Mouse (Mus musculus) ES-E14 (cell line): ENCODE data around the gene Fam111a. TPM values are rescaled to one million over a fixed set of nuclear protein-coding genes. Genes with fewer than 3 reads are reported as not detected.

ENCODE experiments used
- DNase-seq: peaks from one replicate; pipeline ENCODE4 v3.0.0-alpha.2; 2013; ENCODE audit warnings: low read depth, low spot score
- H3K27ac ChIP-seq: 2 replicates; pipeline ENCODE4 v1.5.1; 2012; ENCODE audit warnings: low read depth, mild to moderate bottlenecking, low read length, moderate library complexity, mixed read lengths; ENCODE audit not compliant: poor library complexity, insufficient read depth, severe bottlenecking
- H3K36me3 ChIP-seq: 2 replicates; pipeline ENCODE4 v1.6.1; 2012; ENCODE audit warnings: mild to moderate bottlenecking, low read length, moderate library complexity, mixed read lengths; ENCODE audit not compliant: control insufficient read depth, poor library complexity, insufficient read depth, severe bottlenecking
- H3K4me1 ChIP-seq, 2 experiments: fragments of 150-350 bp in 1 of 2; sonication (generic) in 1 of 2; 2 replicates each; pipeline ENCODE4 v1.6.1; 2012; ENCODE audit warnings: low read length in 2 of 2, mild to moderate bottlenecking in 1 of 2, mixed read lengths in 1 of 2; ENCODE audit not compliant: control insufficient read depth in 2 of 2, insufficient read depth in 2 of 2, poor library complexity in 1 of 2
- H3K4me3 ChIP-seq, 2 experiments: fragments of 150-350 bp in 1 of 2; sonication (generic) in 1 of 2; 2 replicates each; pipeline ENCODE4 v1.5.1; 2012; ENCODE audit warnings: low read length in 2 of 2, low read depth in 1 of 2, mild to moderate bottlenecking in 1 of 2, mixed read lengths in 1 of 2; ENCODE audit not compliant: insufficient read depth in 1 of 2, poor library complexity in 1 of 2, severe bottlenecking in 1 of 2
- H3K9ac ChIP-seq: 2 replicates; pipeline ENCODE4 v1.6.1; 2012; ENCODE audit warnings: low read depth, mild to moderate bottlenecking, low read length, mixed read lengths; ENCODE audit not compliant: poor library complexity, insufficient read depth, severe bottlenecking
- H3K9me3 ChIP-seq: fragments of 150-350 bp; sonication (generic); 2 replicates; pipeline ENCODE4 v1.6.1; 2012; ENCODE audit warnings: low read depth, mild to moderate bottlenecking, low read length; ENCODE audit not compliant: control insufficient read depth, insufficient read depth
- CHD2 ChIP-seq: IDR thresholded peaks from 2 replicates; pipeline ENCODE4 v1.6.1; 2014; ENCODE audit warnings: mild to moderate bottlenecking, low read depth, low read length, inconsistent platforms
- HCFC1 ChIP-seq: IDR thresholded peaks from 2 replicates; pipeline ENCODE4 v1.6.1; 2012; ENCODE audit warnings: low read length, inconsistent platforms, borderline replicate concordance; ENCODE audit not compliant: insufficient read depth
- MAFK ChIP-seq: IDR thresholded peaks from 2 replicates; pipeline ENCODE4 v1.6.1; 2014; ENCODE audit warnings: mild to moderate bottlenecking, low read depth, low read length, inconsistent platforms; ENCODE audit not compliant: insufficient read depth
- ZC3H11A ChIP-seq: IDR thresholded peaks from 2 replicates; pipeline ENCODE4 v1.6.1; 2012; ENCODE audit warnings: low read depth, mild to moderate bottlenecking, inconsistent platforms, low read length, borderline replicate concordance
- ZNF384 ChIP-seq: IDR thresholded peaks from 2 replicates; pipeline ENCODE4 v1.6.1; 2012; ENCODE audit warnings: low read depth, low read length, inconsistent platforms
- in situ Hi-C, 2 experiments: fragments of 600-800 bp; cut with MboI; formaldehyde crosslinking; loops; one replicate each; pipeline ENCODE4 v1.15.1; 2025; ENCODE audit warnings: low sequenced_read_pairs in 2 of 2, inconsistent platforms in 1 of 2; ENCODE audit not compliant: unreplicated experiment in 2 of 2
- total RNA-seq: library from RNA; depleted of rRNA; stranded (reverse); fragments of 300-350 nt; gene quantifications from 2 replicates; pipeline ENCODE4 v1.2.3, GENCODE M21; 2012; rRNA removed

Gene Fam111a
- total RNA-seq, 1 experiment, result 15.0 TPM

GRCm38 (mm10) chr19:12634963-12635362, 89.4 kb downstream of the Fam111a start:
- Histone ChIP-seq H3K36me3 (no peaks in the 10 kb centered on the region), H3K9ac (no peak overlapping the region), H3K4me3 (no peak overlapping the region), H3K27ac (no peak overlapping the region), H3K9me3 (no peaks in the 10 kb centered on the region), H3K4me1 (no peaks in the 10 kb centered on the region)
- DNase-seq, result no peak
- TF ChIP-seq MAFK, result no peak
- TF ChIP-seq HCFC1, result no peak
- no peak for TF ChIP-seq ZNF384
- TF ChIP-seq CHD2, result no peak
- TF ChIP-seq ZC3H11A, result no peak
- in situ Hi-C loops, result no loop called here

GRCm38 (mm10) chr19:12636863-12637262, 91.3 kb downstream of the Fam111a start:
- Histone ChIP-seq H3K9ac (no peak overlapping the region), H3K4me3 (no peak overlapping the region), H3K4me1 (no peaks in the 10 kb centered on the region), H3K27ac (no peak overlapping the region), H3K9me3 (no peaks in the 10 kb centered on the region), H3K36me3 (no peaks in the 10 kb centered on the region)
- no peak for DNase-seq
- in situ Hi-C loops, result no loop called here
- TF ChIP-seq MAFK (no peak), HCFC1 (no peak), ZNF384 (no peak), ZC3H11A (no peak), CHD2 (no peak)

DNA sequence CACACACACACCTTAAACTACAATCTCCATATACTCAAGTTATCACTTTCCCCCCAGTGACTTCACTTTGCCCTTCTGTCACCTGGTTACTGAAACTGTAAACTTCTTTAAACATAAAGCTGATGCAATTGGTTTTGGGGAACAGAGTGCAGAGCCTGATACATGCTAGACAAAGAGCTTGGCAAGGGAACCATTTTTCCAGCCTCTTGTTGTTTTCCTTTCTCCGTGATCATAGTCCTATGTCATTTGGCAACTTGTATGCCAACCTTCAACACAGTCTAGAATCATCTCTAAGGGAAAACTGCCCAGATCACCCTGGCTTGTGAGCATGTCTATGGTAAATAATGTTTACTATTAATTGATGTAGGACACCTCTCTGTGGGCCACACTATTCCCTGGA, 92.5 kb downstream of the Fam111a start:
- H3K36me3 ChIP-seq, result no peaks in the 10 kb centered on the region
- no peak overlapping the region for H3K27ac ChIP-seq
- H3K4me1 ChIP-seq, result no peaks in the 10 kb centered on the region
- no peaks in the 10 kb centered on the region for H3K9me3 ChIP-seq
- in situ Hi-C loops, result no loop called here
- no peak overlapping the region for H3K9ac ChIP-seq
- H3K4me3 ChIP-seq, result no peak overlapping the region
- TF ChIP-seq MAFK, result no peak
- no peak for TF ChIP-seq ZC3H11A
- no peak for TF ChIP-seq HCFC1
- no peak for TF ChIP-seq ZNF384
- TF ChIP-seq CHD2, result no peak
- DNase-seq, result no peak

Other genes with a start within 250 kb of the Fam111a start
- not detected in 2 replicates for gene Olfr1436, start 246.6 kb upstream of the Fam111a start, total RNA-seq
- gene Olfr1437, start 220.6 kb upstream of the Fam111a start, total RNA-seq, result not detected in 2 replicates
- not detected in 2 replicates for gene Olfr1438-ps1, start 209.8 kb upstream of the Fam111a start, total RNA-seq
- gene Olfr1440, start 158.5 kb upstream of the Fam111a start, total RNA-seq, result not detected in 2 replicates
- 0.13 TPM in 1 of 2 replicates, not detected in the other for gene Olfr1441, start 128.3 kb upstream of the Fam111a start, total RNA-seq
- not detected in 2 replicates for gene Pfpl, start 117.8 kb upstream of the Fam111a start, total RNA-seq
- gene Mpeg1, start 85.0 kb upstream of the Fam111a start, total RNA-seq, result 0.05 and 0.18 TPM in 2 replicates
- 1.4 and 2.2 TPM in 2 replicates for gene Dtx4, start 44.3 kb upstream of the Fam111a start, total RNA-seq
- gene Gm4952, start 54.2 kb downstream of the Fam111a start, total RNA-seq, result not detected in 2 replicates
- 0.18 TPM in 1 of 2 replicates, not detected in the other for gene Glyat, start 87.6 kb downstream of the Fam111a start, total RNA-seq
- not detected in 2 replicates for gene Olfr1442, start 124.7 kb downstream of the Fam111a start, total RNA-seq
- gene Olfr1443, start 132.4 kb downstream of the Fam111a start, total RNA-seq, result not detected in 2 replicates
- gene Keg1, start 150.0 kb downstream of the Fam111a start, total RNA-seq, result not detected in 2 replicates
- 6.9 and 12.1 TPM in 2 replicates for gene Cntf, start 219.9 kb downstream of the Fam111a start, total RNA-seq